Mouse (Mus musculus) midbrain, embryonic 11.5 days (tissue): ENCODE measurements at regions not wholly inside any gene's neighbourhood (a gene's known extent, or its start where the extent isn't known, plus 50 kb on each side); places are given as distances from the start of the nearest gene placed in this dataset.

Source experiments
- ATAC-seq: fragments of 200-750 bp; cut with Nextera tagmentation; 2 replicates; pipeline ENCODE4 v1.8.0; 2017; ENCODE audit warnings: moderate TSS enrichment, moderate library complexity; ENCODE audit not compliant: low FRiP score
- DNase-seq: peaks from one replicate; pipeline ENCODE4 v3.0.0; 2015; ENCODE audit warnings: low spot score; ENCODE audit errors: missing footprints
- H3K27ac ChIP-seq: fragments of 300-500 bp; sonication (generic); 2 replicates; pipeline ENCODE4 v1.5.1; 2014; ENCODE audit warnings: low read depth, low read length
- H3K27me3 ChIP-seq: fragments of 300-500 bp; sonication (generic); 2 replicates; pipeline ENCODE4 v1.6.1; 2014; ENCODE audit warnings: mild to moderate bottlenecking, low read length, moderate library complexity, mixed read lengths; ENCODE audit not compliant: control insufficient read depth, insufficient read depth
- H3K36me3 ChIP-seq: fragments of 300-500 bp; sonication (generic); 2 replicates; pipeline ENCODE4 v1.6.1; 2014; ENCODE audit warnings: mild to moderate bottlenecking, low read length, moderate library complexity, mixed read lengths; ENCODE audit not compliant: control insufficient read depth, insufficient read depth
- H3K4me1 ChIP-seq: fragments of 300-500 bp; sonication (generic); 2 replicates; pipeline ENCODE4 v1.6.1; 2014; ENCODE audit warnings: low read length; ENCODE audit not compliant: control insufficient read depth, insufficient read depth
- H3K4me2 ChIP-seq: fragments of 300-500 bp; sonication (generic); 2 replicates; pipeline ENCODE4 v1.6.1; 2014; ENCODE audit warnings: mild to moderate bottlenecking, moderate library complexity
- H3K4me3 ChIP-seq: fragments of 300-500 bp; sonication (generic); 2 replicates; pipeline ENCODE4 v1.5.1; 2014; ENCODE audit warnings: low read depth, low read length
- H3K9ac ChIP-seq: fragments of 300-500 bp; sonication (generic); 2 replicates; pipeline ENCODE4 v1.6.1; 2014; ENCODE audit warnings: low read length
- H3K9me3 ChIP-seq: fragments of 300-500 bp; sonication (generic); 2 replicates; pipeline ENCODE4 v1.6.1; 2016; ENCODE audit warnings: low read length; ENCODE audit not compliant: control insufficient read depth
- WGBS: fragments of 180-500 bp; shearing (Covaris S2); extraction: QIAGEN DNeasy Blood & Tissue Kit; methylation state at CpG from one replicate; pipeline ENCODE4 v1.1.7; 2014; 5-methylcytosine and 5-hydroxymethylcytosine counted together

GRCm38 (mm10) chr6:82843881-82844280 lies 69.6 kb upstream of the Hk2 start:
- Histone ChIP-seq H3K27me3 (no peaks in the 10 kb centered on the region), H3K4me1 (no peaks in the 10 kb centered on the region), H3K9me3 (no peaks in the 10 kb centered on the region), H3K36me3 (no peaks in the 10 kb centered on the region), H3K4me2 (no peak overlapping the region), H3K4me3 (no peak overlapping the region), H3K9ac (no peak overlapping the region), H3K27ac (no peak overlapping the region)
- WGBS: 85% methylated on average over 4 of the region's 4 CpGs
- ATAC-seq (no peak), DNase-seq (no peak)

- Histone ChIP-seq H3K27ac (no peak overlapping the region), H3K9ac (no peak overlapping the region), H3K9me3 (no peaks in the 10 kb centered on the region), H3K36me3 (no peaks in the 10 kb centered on the region), H3K4me2 (no peak overlapping the region), H3K4me1 (no peaks in the 10 kb centered on the region), H3K27me3 (no peaks in the 10 kb centered on the region), H3K4me3 (no peak overlapping the region)
- ATAC-seq: no peak
- WGBS: 73% methylated on average over 9 of the region's 9 CpGs
- no peak for DNase-seq
Observed at GRCm38 (mm10) chr6:82837246-82837645, 63.0 kb upstream of the Hk2 start.

- Histone ChIP-seq H3K4me2 (no peak overlapping the region), H3K9ac (no peak overlapping the region), H3K9me3 (no peaks in the 10 kb centered on the region), H3K36me3 (no peaks in the 10 kb centered on the region), H3K27ac (no peak overlapping the region), H3K4me1 (no peaks in the 10 kb centered on the region), H3K4me3 (no peak overlapping the region), H3K27me3 (no peaks in the 10 kb centered on the region)
- no peak for ATAC-seq
- no peak for DNase-seq
- 81% methylated on average over 11 of the region's 11 CpGs for WGBS
Observed at GRCm38 (mm10) chr6:82835222-82836064, 61.2 kb upstream of the Hk2 start.

- ATAC-seq: no peak
- H3K4me2 ChIP-seq: no peak overlapping the region
- H3K9ac ChIP-seq: no peak overlapping the region
- H3K4me1 ChIP-seq: no peaks in the 10 kb centered on the region
- H3K9me3 ChIP-seq: no peaks in the 10 kb centered on the region
- no peak for DNase-seq
- H3K4me3 ChIP-seq: no peak overlapping the region
- 87% methylated on average over 6 of the region's 6 CpGs for WGBS
- H3K36me3 ChIP-seq: no peaks in the 10 kb centered on the region
- no peak overlapping the region for H3K27ac ChIP-seq
- H3K27me3 ChIP-seq: no peaks in the 10 kb centered on the region
Observed at GRCm38 (mm10) chr6:82833867-82834266, 59.6 kb upstream of the Hk2 start.

GRCm38 (mm10) chr6:82831211-82831610 lies 57.0 kb upstream of the Hk2 start:
- Histone ChIP-seq H3K9me3 (no peaks in the 10 kb centered on the region), H3K4me2 (no peak overlapping the region), H3K4me1 (no peaks in the 10 kb centered on the region), H3K36me3 (no peaks in the 10 kb centered on the region), H3K27ac (no peak overlapping the region), H3K4me3 (no peak overlapping the region), H3K27me3 (no peaks in the 10 kb centered on the region), H3K9ac (no peak overlapping the region)
- DNase-seq (no peak), ATAC-seq (no peak)
- 44% methylated on average over 1 of the region's 1 CpGs for WGBS

GRCm38 (mm10) chr6:82824684-82825083 lies 50.4 kb upstream of the Hk2 start:
- no peaks in the 10 kb centered on the region for H3K36me3 ChIP-seq
- H3K4me1 ChIP-seq: no peaks in the 10 kb centered on the region
- DNase-seq (no peak), ATAC-seq (no peak)
- H3K4me2 ChIP-seq: no peak overlapping the region
- H3K9me3 ChIP-seq: no peaks in the 10 kb centered on the region
- H3K27me3 ChIP-seq: no peaks in the 10 kb centered on the region
- no peak overlapping the region for H3K9ac ChIP-seq
- no peak overlapping the region for H3K27ac ChIP-seq
- no peak overlapping the region for H3K4me3 ChIP-seq
- 96% methylated on average over 3 of the region's 3 CpGs for WGBS

GRCm38 (mm10) chr6:82824240-82824639 lies 50.0 kb upstream of the Hk2 start:
- no peaks in the 10 kb centered on the region for H3K9me3 ChIP-seq
- no peaks in the 10 kb centered on the region for H3K36me3 ChIP-seq
- no peak overlapping the region for H3K4me2 ChIP-seq
- H3K4me3 ChIP-seq: no peak overlapping the region
- no peak overlapping the region for H3K9ac ChIP-seq
- no peak for ATAC-seq
- DNase-seq: no peak
- no peak overlapping the region for H3K27ac ChIP-seq
- no peaks in the 10 kb centered on the region for H3K4me1 ChIP-seq
- no peaks in the 10 kb centered on the region for H3K27me3 ChIP-seq
- WGBS: 65% methylated on average over 8 of the region's 8 CpGs
